Mouse (Mus musculus): ENCODE measurements around the gene Ssr2. TPM values are rescaled to one million over a fixed set of nuclear protein-coding genes. Genes with fewer than 3 reads are reported as not detected.

Ssr2 gene
- polyA plus RNA-seq, 1 experiment from 2014 or later: 195 TPM

GRCm38 (mm10) chr3:88532299-88532674 is 43.4 kb upstream of the Ssr2 start, which contains the start of gene Mex3a:
Mex3a (plus strand) TSS chr3:88532395.
- H3K4me1 ChIP-seq (ENCODE audit: control insufficient read depth, insufficient read depth, low read length): peaks cover 50% of the 10 kb centered on the region
- peaks cover 9% of the 10 kb centered on the region for H3K36me3 ChIP-seq (ENCODE audit: control insufficient read depth, insufficient read depth, low read length)

DNA sequence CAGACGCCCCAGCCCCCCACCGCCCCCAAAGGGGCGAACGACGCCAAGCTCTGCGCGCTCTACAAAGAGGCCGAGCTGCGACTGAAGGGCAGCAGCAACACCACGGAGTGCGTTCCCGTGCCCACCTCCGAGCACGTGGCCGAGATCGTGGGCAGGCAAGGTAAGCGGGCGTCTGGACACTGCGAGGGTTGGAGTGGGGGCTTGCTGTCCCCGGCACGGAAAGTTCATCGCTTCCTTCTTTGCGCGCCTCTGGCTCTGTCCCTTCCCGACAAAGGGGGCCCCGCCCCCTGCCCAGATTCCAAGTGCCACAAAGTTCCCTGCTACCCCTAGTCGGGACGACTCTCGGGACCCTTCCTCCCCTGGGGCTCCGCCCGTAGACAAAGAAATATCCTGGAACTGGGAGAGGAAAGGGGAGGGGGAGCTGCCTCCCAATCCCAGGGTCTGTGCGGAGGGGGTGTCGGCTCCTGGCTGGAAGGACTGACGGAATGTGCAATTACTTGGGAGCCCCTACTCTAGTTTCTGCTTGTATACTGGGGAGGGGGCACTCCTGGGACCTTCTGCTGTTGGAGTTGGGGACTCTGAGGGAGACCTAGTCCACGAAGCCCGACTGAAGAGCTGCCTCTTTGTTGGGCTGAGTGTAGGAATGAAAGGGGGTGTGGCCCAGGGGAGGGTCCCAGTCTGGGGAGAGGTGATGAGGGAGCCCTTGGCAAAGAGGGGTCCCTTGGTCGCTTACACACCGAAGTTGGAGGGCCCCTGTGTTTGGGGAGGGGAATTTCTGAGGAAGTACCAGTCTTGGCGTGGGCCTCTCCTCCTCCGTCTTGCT is 42.8 kb upstream of the Ssr2 start:
- Histone ChIP-seq H3K4me1 (ENCODE audit: control insufficient read depth, insufficient read depth, low read length) (peaks cover 51% of the 10 kb centered on the region), H3K4me3 (ENCODE audit: low read depth, low read length) (peak overlapping the region; percentile 80), H3K4me2 (ENCODE audit: low read depth) (peak overlapping the region; percentile 66), H3K27me3 (ENCODE audit: control insufficient read depth, insufficient read depth, low read length) (no peaks in the 10 kb centered on the region), H3K9me3 (ENCODE audit: control insufficient read depth, low read length) (no peaks in the 10 kb centered on the region), H3K36me3 (ENCODE audit: control insufficient read depth, insufficient read depth, low read length) (peaks cover 14% of the 10 kb centered on the region), H3K9ac (ENCODE audit: low read length) (peak overlapping the region; percentile 97), H3K27ac (ENCODE audit: low read depth, low read length) (peak overlapping the region; percentile 93)
- DNase-seq (ENCODE audit: low spot score) (peak; percentile 81), ATAC-seq (ENCODE audit: insufficient read depth, low FRiP score, low TSS enrichment) (peak; percentile 14)
- under 1% methylated on average over 39 of the region's 40 CpGs for WGBS

More at GRCm38 (mm10) chr3:88532299-88532674, 43.4 kb upstream of the Ssr2 start, which contains the start of gene Mex3a:
- WGBS: 0% methylated on average over 9 of the region's 31 CpGs
- DNase-seq (ENCODE audit: low spot score) (no peak), ATAC-seq (ENCODE audit: insufficient read depth, low FRiP score, low TSS enrichment) (no peak; the same call in 1 of the 2 replicates)
- Histone ChIP-seq H3K4me3 (ENCODE audit: low read depth, low read length) (peak within 1 kb of the TSS; percentile 80), H3K9me3 (ENCODE audit: control insufficient read depth, low read length) (no peaks in the 10 kb centered on the region), H3K4me2 (ENCODE audit: low read depth) (peak within 1 kb of the TSS; percentile 66), H3K27me3 (ENCODE audit: control insufficient read depth, insufficient read depth, low read length) (no peaks in the 10 kb centered on the region), H3K27ac (ENCODE audit: low read depth, low read length) (peak within 1 kb of the TSS; percentile 93), H3K9ac (ENCODE audit: low read length) (peak within 1 kb of the TSS; percentile 97)

DNA sequence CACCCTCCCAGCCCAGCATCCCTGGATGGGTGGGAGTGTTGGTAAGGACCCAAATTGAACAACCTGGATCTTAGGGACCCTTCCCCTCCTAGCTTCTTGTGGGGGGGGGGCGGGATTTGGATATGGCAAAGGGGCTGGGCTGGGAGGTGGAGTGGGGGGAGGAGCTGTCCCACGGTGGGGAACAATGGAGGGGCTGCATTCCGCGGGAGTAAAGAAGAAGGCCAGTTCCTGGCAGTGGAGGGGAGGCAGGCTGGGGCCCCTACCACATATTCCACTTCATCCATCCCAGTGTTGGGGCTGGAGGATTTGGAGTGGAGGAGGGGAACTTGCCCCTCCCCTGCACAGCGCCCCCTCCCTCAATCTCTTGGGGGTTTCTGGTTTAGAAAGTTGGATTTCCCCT is 42.0 kb upstream of the Ssr2 start:
- Histone ChIP-seq H3K27ac (ENCODE audit: low read depth, low read length) (peak overlapping the region; percentile 93), H3K9ac (ENCODE audit: low read length) (peak overlapping the region; percentile 97), H3K4me1 (ENCODE audit: control insufficient read depth, insufficient read depth, low read length) (peaks cover 56% of the 10 kb centered on the region), H3K27me3 (ENCODE audit: control insufficient read depth, insufficient read depth, low read length) (no peaks in the 10 kb centered on the region), H3K4me2 (ENCODE audit: low read depth) (peak overlapping the region; percentile 66), H3K36me3 (ENCODE audit: control insufficient read depth, insufficient read depth, low read length) (peaks cover 19% of the 10 kb centered on the region), H3K4me3 (ENCODE audit: low read depth, low read length) (peak overlapping the region; percentile 80), H3K9me3 (ENCODE audit: control insufficient read depth, low read length) (no peaks in the 10 kb centered on the region)
- 3% methylated on average over 4 of the region's 5 CpGs for WGBS
- DNase-seq (ENCODE audit: low spot score) (no peak), ATAC-seq (ENCODE audit: insufficient read depth, low FRiP score, low TSS enrichment) (no peak)

DNA sequence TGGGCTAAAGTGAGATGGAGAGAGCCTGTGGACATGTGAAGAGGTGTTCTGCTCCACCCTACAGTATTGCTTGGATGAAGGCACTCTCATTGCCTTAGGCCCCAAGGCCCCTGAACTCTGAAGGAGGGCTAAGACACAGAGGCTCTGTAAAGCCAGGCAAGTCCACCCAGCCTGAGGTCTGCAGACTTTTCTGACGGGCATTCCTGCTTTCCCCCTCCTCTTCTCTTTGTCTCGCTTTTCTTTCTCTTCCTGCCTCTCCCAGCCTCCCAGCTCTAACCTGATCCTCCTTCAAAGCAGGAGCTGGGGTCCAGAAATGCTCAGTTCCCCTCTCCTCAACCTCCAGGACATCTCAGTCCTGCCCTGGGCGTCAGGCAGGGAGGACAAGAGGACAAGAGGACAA is 40.7 kb upstream of the Ssr2 start:
- Histone ChIP-seq H3K4me3 (ENCODE audit: low read depth, low read length) (peak overlapping the region; percentile 80), H3K27ac (ENCODE audit: low read depth, low read length) (0 out of 2 replicates have a peak overlapping the region, but pooled peaks have one; percentile 23), H3K36me3 (ENCODE audit: control insufficient read depth, insufficient read depth, low read length) (peaks cover 20% of the 10 kb centered on the region), H3K4me1 (ENCODE audit: control insufficient read depth, insufficient read depth, low read length) (peaks cover 55% of the 10 kb centered on the region), H3K9me3 (ENCODE audit: control insufficient read depth, low read length) (no peaks in the 10 kb centered on the region), H3K27me3 (ENCODE audit: control insufficient read depth, insufficient read depth, low read length) (no peaks in the 10 kb centered on the region), H3K9ac (ENCODE audit: low read length) (peak overlapping the region; percentile 97), H3K4me2 (ENCODE audit: low read depth) (peak overlapping the region; percentile 66)
- 13% methylated on average over 3 of the region's 3 CpGs for WGBS
- no peak for DNase-seq (ENCODE audit: low spot score)
- ATAC-seq (ENCODE audit: insufficient read depth, low FRiP score, low TSS enrichment): no peak

- ATAC-seq (ENCODE audit: insufficient read depth, low FRiP score, low TSS enrichment): no peak
Measured at GRCm38 (mm10) chr3:88535527-88535926, 40.1 kb upstream of the Ssr2 start.

DNA sequence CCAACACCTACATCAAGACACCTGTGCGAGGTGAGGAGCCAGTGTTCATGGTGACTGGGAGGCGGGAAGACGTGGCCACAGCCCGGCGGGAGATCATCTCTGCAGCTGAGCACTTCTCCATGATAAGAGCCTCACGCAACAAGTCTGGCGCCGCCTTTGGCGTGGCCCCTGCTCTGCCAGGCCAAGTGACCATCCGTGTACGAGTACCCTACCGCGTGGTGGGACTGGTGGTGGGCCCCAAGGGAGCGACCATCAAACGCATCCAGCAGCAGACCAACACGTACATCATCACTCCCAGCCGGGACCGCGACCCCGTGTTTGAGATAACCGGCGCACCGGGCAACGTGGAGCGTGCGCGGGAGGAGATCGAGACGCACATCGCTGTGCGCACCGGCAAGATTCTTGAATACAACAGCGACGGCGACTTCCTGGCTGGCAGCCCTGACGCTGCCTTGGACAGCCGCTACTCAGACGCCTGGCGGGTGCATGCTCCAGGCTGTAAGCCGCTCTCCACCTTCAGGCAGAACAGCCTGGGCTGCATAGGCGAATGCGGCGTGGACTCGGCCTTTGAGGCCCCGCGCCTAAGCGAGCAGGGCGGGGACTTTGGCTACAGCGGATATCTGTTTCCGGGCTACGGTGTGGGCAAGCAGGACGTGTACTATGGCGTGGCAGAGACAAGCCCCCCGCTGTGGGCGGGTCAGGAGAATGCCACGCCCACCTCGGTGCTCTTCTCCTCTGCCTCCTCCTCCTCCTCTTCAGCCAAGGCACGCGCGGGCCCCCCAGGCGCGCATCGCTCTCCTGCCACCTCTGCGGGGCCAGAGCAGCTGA is 39.4 kb upstream of the Ssr2 start:
- ATAC-seq (ENCODE audit: insufficient read depth, low FRiP score, low TSS enrichment) (no peak), DNase-seq (ENCODE audit: low spot score) (peak; percentile 76)
- Histone ChIP-seq H3K4me3 (ENCODE audit: low read depth, low read length) (peak overlapping the region; percentile 80), H3K9me3 (ENCODE audit: control insufficient read depth, low read length) (no peaks in the 10 kb centered on the region), H3K9ac (ENCODE audit: low read length) (peak overlapping the region; percentile 97), H3K36me3 (ENCODE audit: control insufficient read depth, insufficient read depth, low read length) (peaks cover 23% of the 10 kb centered on the region), H3K4me2 (ENCODE audit: low read depth) (peak overlapping the region; percentile 66), H3K27ac (ENCODE audit: low read depth, low read length) (0 out of 2 replicates have a peak overlapping the region, but pooled peaks have one; percentile 11), H3K4me1 (ENCODE audit: control insufficient read depth, insufficient read depth, low read length) (peaks cover 53% of the 10 kb centered on the region), H3K27me3 (ENCODE audit: control insufficient read depth, insufficient read depth, low read length) (no peaks in the 10 kb centered on the region)
- WGBS: 13% methylated on average over 64 of the region's 64 CpGs

More at GRCm38 (mm10) chr3:88535527-88535926, 40.1 kb upstream of the Ssr2 start:
- H3K4me3 ChIP-seq (ENCODE audit: low read depth, low read length): peak overlapping the region; percentile 80
- H3K9ac ChIP-seq (ENCODE audit: low read length): peak overlapping the region; percentile 97
- DNase-seq (ENCODE audit: low spot score): no peak
- H3K9me3 ChIP-seq (ENCODE audit: control insufficient read depth, low read length): no peaks in the 10 kb centered on the region
- no peak overlapping the region for H3K27ac ChIP-seq (ENCODE audit: low read depth, low read length)
- no peaks in the 10 kb centered on the region for H3K27me3 ChIP-seq (ENCODE audit: control insufficient read depth, insufficient read depth, low read length)
- 48% methylated on average over 4 of the region's 4 CpGs for WGBS
- H3K4me2 ChIP-seq (ENCODE audit: low read depth): peak overlapping the region; percentile 66
- H3K36me3 ChIP-seq (ENCODE audit: control insufficient read depth, insufficient read depth, low read length): peaks cover 23% of the 10 kb centered on the region
- peaks cover 53% of the 10 kb centered on the region for H3K4me1 ChIP-seq (ENCODE audit: control insufficient read depth, insufficient read depth, low read length)

DNA sequence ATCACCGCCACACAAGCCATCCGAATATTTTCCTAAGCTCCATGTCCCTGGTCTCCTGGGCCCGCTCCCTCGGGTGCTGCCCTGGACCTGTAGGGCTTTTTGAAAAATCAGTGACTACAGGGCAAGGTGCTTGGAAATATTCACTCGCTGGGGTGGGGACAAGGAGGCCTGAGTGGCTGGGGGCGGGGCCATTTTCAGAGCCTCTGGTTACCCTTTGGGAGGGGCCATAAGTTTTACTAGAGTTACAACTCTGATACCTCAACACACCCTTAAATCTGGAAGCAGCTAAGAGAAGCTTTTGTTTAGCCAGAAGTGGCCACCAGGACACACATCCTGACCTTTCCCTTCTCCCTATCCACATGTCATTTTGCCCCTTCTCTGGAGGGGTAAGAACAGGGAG is 38.5 kb upstream of the Ssr2 start:
- ATAC-seq (ENCODE audit: insufficient read depth, low FRiP score, low TSS enrichment) (no peak), DNase-seq (ENCODE audit: low spot score) (no peak)
- Histone ChIP-seq H3K27ac (ENCODE audit: low read depth, low read length) (0 out of 2 replicates have a peak overlapping the region, but pooled peaks have one; percentile 29), H3K9ac (ENCODE audit: low read length) (no peak overlapping the region; the same call in 1 of the 2 replicates), H3K36me3 (ENCODE audit: control insufficient read depth, insufficient read depth, low read length) (peaks cover 23% of the 10 kb centered on the region), H3K27me3 (ENCODE audit: control insufficient read depth, insufficient read depth, low read length) (no peaks in the 10 kb centered on the region), H3K4me1 (ENCODE audit: control insufficient read depth, insufficient read depth, low read length) (peaks cover 53% of the 10 kb centered on the region), H3K4me2 (ENCODE audit: low read depth) (peak overlapping the region; percentile 66), H3K4me3 (ENCODE audit: low read depth, low read length) (peak overlapping the region; percentile 80), H3K9me3 (ENCODE audit: control insufficient read depth, low read length) (no peaks in the 10 kb centered on the region)
- WGBS: 63% methylated on average over 6 of the region's 6 CpGs

GRCm38 (mm10) chr3:88538271-88539145 is 37.2 kb upstream of the Ssr2 start:
- peak overlapping the region; percentile 15; the same call in 1 of the 2 replicates for H3K4me2 ChIP-seq (ENCODE audit: low read depth)
- DNase-seq (ENCODE audit: low spot score) (peak; percentile 35), ATAC-seq (ENCODE audit: insufficient read depth, low FRiP score, low TSS enrichment) (0 out of 2 replicates have a peak, but pooled peaks have one; percentile 7)
- peaks cover 23% of the 10 kb centered on the region for H3K36me3 ChIP-seq (ENCODE audit: control insufficient read depth, insufficient read depth, low read length)
- H3K27ac ChIP-seq (ENCODE audit: low read depth, low read length): peak overlapping the region; percentile 56
- H3K27me3 ChIP-seq (ENCODE audit: control insufficient read depth, insufficient read depth, low read length): no peaks in the 10 kb centered on the region
- peak overlapping the region; percentile 13 for H3K4me3 ChIP-seq (ENCODE audit: low read depth, low read length)
- 37% methylated on average over 9 of the region's 9 CpGs for WGBS
- peaks cover 53% of the 10 kb centered on the region for H3K4me1 ChIP-seq (ENCODE audit: control insufficient read depth, insufficient read depth, low read length)
- H3K9me3 ChIP-seq (ENCODE audit: control insufficient read depth, low read length): no peaks in the 10 kb centered on the region
- no peak overlapping the region; the same call in 1 of the 2 replicates for H3K9ac ChIP-seq (ENCODE audit: low read length)

All from neural tube, embryonic 11.5 days (tissue).